10 mouse cellular contexts compared by ENCODE assay signal in the genomic region with DNA sequence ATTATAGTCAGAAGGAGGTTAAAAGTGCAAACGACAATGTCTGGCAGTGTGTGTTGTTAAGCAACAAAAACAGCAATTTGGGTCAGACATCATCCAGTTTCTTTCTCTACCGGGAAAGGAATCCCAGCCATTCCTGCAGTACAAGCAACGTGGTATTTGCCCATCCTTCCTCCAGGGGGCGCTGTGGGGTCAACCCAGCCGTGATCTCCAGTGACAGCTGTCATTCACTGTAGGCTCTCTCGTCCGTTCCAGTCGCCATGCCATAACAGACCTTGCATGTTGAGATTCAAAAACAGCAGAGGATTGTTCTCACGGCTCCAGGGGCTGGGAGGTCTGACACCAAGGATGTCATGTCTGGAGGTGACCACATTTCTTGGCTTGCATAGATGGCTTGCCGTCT.
A peak's percentile ranks its signal among the peaks of the same experiment; 100 is the strongest.
DNase-seq lines count a peak whose midpoint lies in the region; ATAC-seq and TF ChIP-seq lines count a peak whose summit lies in the region.
"Had no signal": no experiment of that assay in that cellular context is flagged by ENCODE, and none has a peak within 500 bp of the region (broad histone marks: within the 10 kb centered on the region; RNA-seq: fewer than 3 reads in every experiment).

No protein-coding gene starts in this region.

- 45% methylated on average over 10 of the region's 10 CpGs for WGBS in forebrain, postnatal 0 days
- WGBS in forebrain, embryonic 12.5 days: 43% methylated on average over 10 of the region's 10 CpGs
- 46% methylated on average over 10 of the region's 10 CpGs for WGBS in midbrain, embryonic 11.5 days
- WGBS in midbrain, embryonic 15.5 days: 47% methylated on average over 10 of the region's 10 CpGs
- 44% methylated on average over 10 of the region's 10 CpGs for whole genome bisulfite sequencing in lung, embryonic 14.5 days

- no peaks in the 10 kb centered on the region for H3K36me3 ChIP-seq in forebrain, postnatal 0 days (ENCODE audit: insufficient read depth)
- no peaks in the 10 kb centered on the region for H3K36me3 ChIP-seq in forebrain, embryonic 12.5 days (replicated peaks)
- no peaks in the 10 kb centered on the region for H3K36me3 ChIP-seq in midbrain, embryonic 11.5 days (ENCODE audit: control insufficient read depth, insufficient read depth, low read length)
- no peaks in the 10 kb centered on the region for H3K36me3 ChIP-seq in midbrain, embryonic 15.5 days (replicated peaks)
- H3K36me3 ChIP-seq in lung, embryonic 14.5 days (ENCODE audit: insufficient read depth): no peaks in the 10 kb centered on the region
- H3K36me3 ChIP-seq: heart, embryonic 13.5 days; liver, embryonic 15.5 days had no signal

- H3K4me3 ChIP-seq in forebrain, postnatal 0 days (ENCODE audit: low read depth, low read length): no peak overlapping the region
- H3K4me3 ChIP-seq in forebrain, embryonic 12.5 days (replicated peaks): no peak overlapping the region
- H3K4me3 ChIP-seq in midbrain, embryonic 11.5 days (ENCODE audit: low read depth, low read length): no peak overlapping the region
- H3K4me3 ChIP-seq in midbrain, embryonic 15.5 days: no peak overlapping the region
- H3K4me3 ChIP-seq in lung, embryonic 14.5 days (ENCODE audit: low read depth, low read length): no peak overlapping the region
- H3K4me3 ChIP-seq: heart, embryonic 13.5 days; liver, embryonic 15.5 days had no signal

- no peak for ATAC-seq in forebrain, postnatal 0 days
- no peak for ATAC-seq in forebrain, embryonic 12.5 days (ENCODE audit: low FRiP score)
- no peak for ATAC-seq in midbrain, embryonic 11.5 days (ENCODE audit: low FRiP score)
- no peak for ATAC-seq in midbrain, embryonic 15.5 days (replicated peaks)
- no peak for ATAC-seq in lung, embryonic 14.5 days (ENCODE audit: insufficient read depth)

- H3K27ac ChIP-seq in forebrain, postnatal 0 days (ENCODE audit: low read depth, low read length): no peak overlapping the region
- H3K27ac ChIP-seq in forebrain, embryonic 12.5 days: no peak overlapping the region
- H3K27ac ChIP-seq in midbrain, embryonic 11.5 days (ENCODE audit: low read depth, low read length): no peak overlapping the region
- H3K27ac ChIP-seq in midbrain, embryonic 15.5 days: no peak overlapping the region
- no peak overlapping the region for H3K27ac ChIP-seq in lung, embryonic 14.5 days (ENCODE audit: low read depth)
- H3K27ac ChIP-seq: heart, embryonic 13.5 days; liver, embryonic 15.5 days had no signal

- no peaks in the 10 kb centered on the region for H3K27me3 ChIP-seq in forebrain, postnatal 0 days (ENCODE audit: insufficient read depth, low read length)
- H3K27me3 ChIP-seq in forebrain, embryonic 12.5 days: no peaks in the 10 kb centered on the region
- H3K27me3 ChIP-seq in midbrain, embryonic 11.5 days (ENCODE audit: control insufficient read depth, insufficient read depth, low read length): no peaks in the 10 kb centered on the region
- H3K27me3 ChIP-seq in midbrain, embryonic 15.5 days (replicated peaks): no peaks in the 10 kb centered on the region
- no peaks in the 10 kb centered on the region for H3K27me3 ChIP-seq in lung, embryonic 14.5 days (ENCODE audit: insufficient read depth, low read length)
- H3K27me3 ChIP-seq: heart, embryonic 13.5 days; liver, embryonic 15.5 days had no signal

- no peak overlapping the region for H3K9ac ChIP-seq in forebrain, postnatal 0 days
- H3K9ac ChIP-seq in forebrain, embryonic 12.5 days: no peak overlapping the region
- H3K9ac ChIP-seq in midbrain, embryonic 11.5 days (ENCODE audit: low read length): no peak overlapping the region
- H3K9ac ChIP-seq in midbrain, embryonic 15.5 days: no peak overlapping the region
- H3K9ac ChIP-seq in lung, embryonic 14.5 days: no peak overlapping the region
- H3K9ac ChIP-seq: heart, embryonic 13.5 days; liver, embryonic 15.5 days had no signal

- H3K4me1 ChIP-seq in forebrain, postnatal 0 days (ENCODE audit: insufficient read depth): no peaks in the 10 kb centered on the region
- no peaks in the 10 kb centered on the region for H3K4me1 ChIP-seq in forebrain, embryonic 12.5 days
- no peaks in the 10 kb centered on the region for H3K4me1 ChIP-seq in midbrain, embryonic 11.5 days (ENCODE audit: control insufficient read depth, insufficient read depth, low read length)
- H3K4me1 ChIP-seq in midbrain, embryonic 15.5 days: no peaks in the 10 kb centered on the region
- H3K4me1 ChIP-seq in lung, embryonic 14.5 days (ENCODE audit: insufficient read depth): no peaks in the 10 kb centered on the region
- H3K4me1 ChIP-seq: liver, embryonic 15.5 days had no signal

- no peak for DNase-seq in forebrain, postnatal 0 days
- peak; percentile 84 for DNase-seq in midbrain, embryonic 11.5 days (ENCODE audit: low spot score, missing footprints)
- peak; percentile 34 for DNase-seq in c-Kit-negative CD71-positive TER-119-positive erythroid progenitor cells, embryonic 14.5 days (ENCODE audit: low read depth, low spot score)
- DNase-seq in lung, embryonic 14.5 days: peak; percentile 45
- DNase-seq in thymus, postnatal 36 days: peak; percentile 17 to 33
- no peak for DNase-seq in frontal cortex, postnatal 14 days (ENCODE audit: low spot score in 2 of 2)

- TF ChIP-seq CTCF in forebrain, postnatal 0 days (IDR thresholded peaks at IDR 0.05; ENCODE audit: low read depth): peak; percentile 54
- peak; percentile 71 for TF ChIP-seq CTCF in lung, embryonic 14.5 days (IDR thresholded peaks at IDR 0.05; ENCODE audit: low read depth)

- no peaks in the 10 kb centered on the region for H3K9me3 ChIP-seq in forebrain, postnatal 0 days (ENCODE audit: low read length)
- no peaks in the 10 kb centered on the region for H3K9me3 ChIP-seq in forebrain, embryonic 12.5 days
- H3K9me3 ChIP-seq in midbrain, embryonic 11.5 days (ENCODE audit: control insufficient read depth, low read length): no peaks in the 10 kb centered on the region
- no peaks in the 10 kb centered on the region for H3K9me3 ChIP-seq in midbrain, embryonic 15.5 days
- H3K9me3 ChIP-seq in lung, embryonic 14.5 days (ENCODE audit: low read depth, low read length): no peaks in the 10 kb centered on the region
- H3K9me3 ChIP-seq: heart, embryonic 13.5 days; liver, embryonic 15.5 days had no signal

- no peak overlapping the region for H3K4me2 ChIP-seq in forebrain, postnatal 0 days (ENCODE audit: low read depth)
- no peak overlapping the region for H3K4me2 ChIP-seq in forebrain, embryonic 12.5 days
- no peak overlapping the region for H3K4me2 ChIP-seq in midbrain, embryonic 11.5 days
- no peak overlapping the region for H3K4me2 ChIP-seq in midbrain, embryonic 15.5 days
- no peak overlapping the region for H3K4me2 ChIP-seq in lung, embryonic 14.5 days
- H3K4me2 ChIP-seq: heart, embryonic 13.5 days; liver, embryonic 15.5 days had no signal

Comparison
In these comparisons a context has a peak if more than half of its experiments do, and no peak if none do; other contexts are left out.
1. DNase-seq: peak in midbrain, embryonic 11.5 days (single experiment), c-Kit-negative CD71-positive TER-119-positive erythroid progenitor cells, embryonic 14.5 days (single experiment), lung, embryonic 14.5 days (single experiment) and thymus, postnatal 36 days (2 of 2); none in forebrain, postnatal 0 days (single experiment) and frontal cortex, postnatal 14 days (0 of 2).